Mouse (Mus musculus) B cell, adult 2 months (primary cell): ENCODE measurements at regions not wholly inside any gene's neighbourhood (a gene's known extent, or its start where the extent isn't known, plus 50 kb on each side); places are given as distances from the start of the nearest gene placed in this dataset.

Experiments
- DNase-seq, 2 experiments: peaks; one replicate each; pipeline ENCODE4 v3.0.0; 2022

DNA sequence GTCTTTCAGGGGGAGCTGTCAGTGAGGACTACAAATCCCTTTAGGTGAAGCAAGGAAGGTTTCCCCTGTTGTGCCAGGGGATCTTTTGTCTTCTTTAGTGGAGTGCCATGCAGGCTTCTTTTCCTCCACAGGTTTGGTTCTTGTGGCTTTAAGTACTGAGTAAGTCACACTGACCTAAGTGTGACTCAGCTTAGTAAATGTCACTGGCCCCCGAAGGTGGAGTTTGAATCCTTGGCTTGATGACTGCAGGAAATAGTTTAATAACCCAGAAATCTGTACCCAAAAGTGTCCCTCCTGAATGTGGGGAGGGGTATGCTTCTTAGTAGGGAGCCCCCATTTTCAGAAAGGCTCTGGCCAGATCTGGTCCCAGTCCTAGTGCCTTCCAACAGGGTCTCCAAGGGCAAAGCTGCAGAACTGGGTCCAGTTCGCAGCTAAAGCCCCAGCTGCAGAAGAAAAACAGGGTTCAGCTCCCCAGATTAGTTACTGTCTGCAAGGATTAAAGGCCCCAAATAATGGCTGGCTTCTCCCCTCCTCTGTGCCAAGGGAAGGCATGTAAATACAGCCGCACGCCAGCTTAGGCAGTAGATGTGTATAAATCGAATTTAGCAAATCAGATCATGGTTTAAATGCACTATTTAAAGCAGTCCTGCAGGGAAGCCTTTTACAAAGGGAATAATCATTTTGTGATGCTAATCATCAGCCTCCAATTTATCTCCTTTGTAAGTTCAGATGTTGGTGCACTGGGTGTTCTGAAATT is 51.6 kb upstream of the Polg start:
- DNase-seq, result no peak

DNA sequence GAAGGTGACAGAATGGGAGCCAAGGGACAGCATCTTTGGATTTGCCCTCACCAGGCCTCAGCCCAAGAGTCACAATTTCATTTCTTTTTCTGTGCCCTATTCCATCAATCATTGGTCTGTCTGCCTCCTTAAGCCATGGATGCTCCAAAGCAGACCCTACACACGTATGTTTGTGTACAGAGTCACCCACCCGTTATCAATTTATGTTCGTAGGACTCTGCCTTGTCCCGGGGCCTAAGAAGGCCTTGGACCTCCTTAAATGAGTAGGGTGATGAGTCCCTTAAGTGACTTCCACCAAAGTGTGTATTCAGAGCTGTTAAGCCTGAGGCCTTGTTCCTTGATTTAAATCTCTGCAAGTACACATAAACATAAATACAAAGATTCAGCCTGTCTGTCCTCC is 50.1 kb upstream of the Polg start:
- no peak for DNase-seq
